In the genomic region with DNA sequence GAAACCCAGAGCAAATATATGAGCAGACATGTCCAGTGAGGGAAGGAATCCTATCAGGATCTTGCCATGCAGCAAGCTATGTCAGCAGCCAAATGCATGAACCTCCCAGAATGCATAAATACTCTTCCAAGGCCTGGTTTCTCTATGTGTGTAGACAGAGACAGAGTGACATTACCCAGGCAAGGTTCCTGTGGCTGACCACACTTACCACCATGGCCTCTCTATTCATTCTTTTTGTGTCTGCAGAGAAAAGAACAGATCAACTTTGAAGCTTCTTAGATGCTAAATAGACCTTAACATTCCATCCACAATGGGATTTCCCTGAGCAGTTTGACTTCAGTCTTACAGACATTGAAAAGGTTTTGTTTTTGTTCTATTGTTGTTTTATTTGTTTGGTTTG, we compare ENCODE assay signal across 28 mouse cellular contexts. TPM values are rescaled to one million over a fixed set of nuclear protein-coding genes. Genes with fewer than 3 reads are reported as not detected.
"Had no signal": no experiment of that assay in that cellular context is flagged by ENCODE, and none has a peak within 500 bp of the region (broad histone marks: within the 10 kb centered on the region; RNA-seq: fewer than 3 reads in every experiment).

No protein-coding gene starts in this region.

- H3K9ac ChIP-seq: heart, embryonic 12.5 days; hindbrain, embryonic 12.5 days; hindbrain, embryonic 14.5 days; intestine, embryonic 15.5 days; kidney, embryonic 15.5 days; limb, embryonic 12.5 days had no signal

- H3K27me3 ChIP-seq: intestine, embryonic 15.5 days had no signal

- DNase-seq: gastrocnemius, adult 2 months; gastrocnemius, postnatal 10 days; gastrocnemius, postnatal 25 days; heart, adult 18-20 months; heart, postnatal 10 days; heart, postnatal 4 days; kidney, adult 2 months; kidney, adult 9 months; kidney, postnatal 14 days; kidney, postnatal 36 days; layer of hippocampus, adult 9-11 months; layer of hippocampus, postnatal 36 days; liver had no signal

- H3K27ac ChIP-seq: gastrocnemius, adult 2 months; heart, embryonic 10.5 days; hindbrain, embryonic 10.5 days; hindbrain, embryonic 12.5 days; hindbrain, embryonic 14.5 days; intestine, embryonic 15.5 days; kidney, embryonic 15.5 days; kidney, postnatal 0 days; limb, embryonic 10.5 days; limb, embryonic 12.5 days had no signal

- H3K4me3 ChIP-seq: gastrocnemius, adult 2 months; heart, embryonic 10.5 days; heart, embryonic 12.5 days; hindbrain, embryonic 10.5 days; hindbrain, embryonic 12.5 days; intestine, embryonic 15.5 days; kidney, embryonic 15.5 days; limb, embryonic 10.5 days; limb, embryonic 12.5 days had no signal

- H3K4me2 ChIP-seq: heart, embryonic 12.5 days; hindbrain, embryonic 12.5 days; hindbrain, embryonic 14.5 days; intestine, embryonic 15.5 days; kidney, embryonic 15.5 days; limb, embryonic 12.5 days; liver, embryonic 11.5 days had no signal

- ATAC-seq: hindbrain, embryonic 16.5 days; intestine, embryonic 15.5 days; intestine, postnatal 0 days had no signal

- H3K36me3 ChIP-seq: heart, embryonic 10.5 days; heart, embryonic 12.5 days; hindbrain, embryonic 10.5 days; hindbrain, embryonic 12.5 days; intestine, embryonic 15.5 days; kidney, embryonic 15.5 days; limb, embryonic 10.5 days; limb, embryonic 12.5 days had no signal

- H3K9me3 ChIP-seq: heart, embryonic 10.5 days; heart, embryonic 12.5 days; hindbrain, embryonic 10.5 days; hindbrain, embryonic 12.5 days; intestine, embryonic 15.5 days; kidney, embryonic 15.5 days; limb, embryonic 10.5 days; limb, embryonic 12.5 days had no signal

RNA-seq across cellular contexts. Expression of a gene that starts 54.0 kb away (rescaled TPM):
- total RNA-seq: granulocyte monocyte progenitor cell, adult 5-6 weeks; heart, postnatal 4 days had no signal
- polyA plus RNA-seq: intestine, embryonic 15.5 days; kidney, adult 2 months; kidney, postnatal 0 days; large intestine, adult 2 months; limb, embryonic 10.5 days; limb, embryonic 12.5 days; liver, embryonic 11.5 days had no signal
